Comparison of ENCODE assay signal across 8 mouse cellular contexts in genomic region chr10:81377793-81378552, GRCm38 (mm10). TPM values are rescaled to one million over a fixed set of nuclear protein-coding genes. Genes with fewer than 3 reads are reported as not detected.
DNase-seq lines count a peak whose midpoint lies in the region; ATAC-seq and TF ChIP-seq lines count a peak whose summit lies in the region.

TSS of gene Fzr1 (minus strand) at chr10:81378516.

- no peaks in the 10 kb centered on the region for H3K27me3 ChIP-seq in intestine, embryonic 16.5 days (replicated peaks; ENCODE audit: control insufficient read depth, insufficient read depth, low read length)

- H3K4me3 ChIP-seq in left cerebral cortex, adult 2 months, result peak within 1 kb of the TSS; percentile 98
- H3K4me3 ChIP-seq in intestine, embryonic 16.5 days (ENCODE audit: low read length), result peak within 1 kb of the TSS; percentile 83

- intact Hi-C loops in left cerebral cortex, adult 2 months (cut with DNase I), result no loop called here

- peaks cover 3% of the 10 kb centered on the region; the same call in 1 of the 2 replicates for H3K36me3 ChIP-seq in intestine, embryonic 16.5 days (ENCODE audit: control insufficient read depth, insufficient read depth, low read length)

- no peak for DNase-seq in left cerebral cortex, adult 2 months (ENCODE audit: extremely low spot score in 1 of 2, low spot score in 2 of 2)
- no peak for DNase-seq in left cerebral cortex, adult 9 months (ENCODE audit: low spot score in 2 of 2)
- DNase-seq in adrenal gland, postnatal 36 days, result peak in 1 of 2 experiments; percentile 57
- no peak for DNase-seq in gastrocnemius, postnatal 25 days
- DNase-seq in right cerebral cortex, adult 18-20 months, result no peak
- DNase-seq in cerebellum, adult 11 months, result no peak

- no peaks in the 10 kb centered on the region for H3K9me3 ChIP-seq in intestine, embryonic 16.5 days (ENCODE audit: control insufficient read depth, low read length)

- H3K27ac ChIP-seq in left cerebral cortex, adult 2 months, result peak within 1 kb of the TSS; percentile 90
- peak within 1 kb of the TSS; percentile 69 for H3K27ac ChIP-seq in intestine, embryonic 16.5 days (ENCODE audit: low read length)

- peaks cover 24% of the 10 kb centered on the region for H3K4me1 ChIP-seq in intestine, embryonic 16.5 days (ENCODE audit: control insufficient read depth, insufficient read depth, low read length)

- peak within 1 kb of the TSS; percentile 83 for H3K4me2 ChIP-seq in intestine, embryonic 16.5 days (ENCODE audit: low read depth, low read length)

- under 1% methylated on average over 54 of the region's 59 CpGs for whole genome bisulfite sequencing in intestine, embryonic 16.5 days

- peak within 1 kb of the TSS; percentile 95 for H3K9ac ChIP-seq in intestine, embryonic 16.5 days (ENCODE audit: low read depth, low read length)

- ATAC-seq in intestine, embryonic 16.5 days, result peak; percentile 68
- no peak for ATAC-seq in megakaryocyte-erythroid progenitor cell, adult 5-6 weeks (replicated peaks; ENCODE audit: low FRiP score, low TSS enrichment, poor library complexity, severe bottlenecking)

- TF ChIP-seq CTCF in left cerebral cortex, adult 2 months (IDR thresholded peaks at IDR 0.05), result no peak

RNA-seq across cellular contexts. Expression of gene Fzr1, which starts in this region (rescaled TPM):
- total RNA-seq in left cerebral cortex, adult 2 months (2021), result 10 to 100 TPM; 69.1 to 70.6 TPM
- total RNA-seq in adrenal gland, postnatal 36 days (2021), result 10 to 100 TPM; 37.8 to 49.0 TPM
- 10 to 100 TPM; 13.5 to 14.0 TPM for total RNA-seq in gastrocnemius, postnatal 25 days (2021)
- 73.2 and 78.7 TPM in 2 replicates for polyA plus RNA-seq in intestine, embryonic 16.5 days (2015; fragmentation: Nextera tagmentation; extraction: Ambion mirVana)
- 28.5 and 50.0 TPM in 2 replicates for total RNA-seq in megakaryocyte-erythroid progenitor cell, adult 5-6 weeks (2014; fragmentation: Nextera tagmentation)
- total RNA-seq in megakaryocyte-erythroid progenitor cell, adult 5-6 weeks (2017), result 12.2 and 14.9 TPM in 2 replicates
